9 mouse cellular contexts compared by ENCODE assay signal in genomic region chr19:7484076-7484475, GRCm38 (mm10). TPM values are rescaled to one million over a fixed set of nuclear protein-coding genes. Genes with fewer than 3 reads are reported as not detected.
A peak's percentile ranks its signal among the peaks of the same experiment; 100 is the strongest.
DNase-seq lines count a peak whose midpoint lies in the region; ATAC-seq and TF ChIP-seq lines count a peak whose summit lies in the region.
"Had no signal": no experiment of that assay in that cellular context is flagged by ENCODE, and none has a peak within 500 bp of the region (broad histone marks: within the 10 kb centered on the region; RNA-seq: fewer than 3 reads in every experiment).

No protein-coding gene starts in this region.

- peak overlapping the region; percentile 69 for H3K4me2 ChIP-seq in myocyte (ENCODE audit: low read depth)

- H3K27me3 ChIP-seq in myocyte (ENCODE audit: control insufficient read depth, insufficient read depth, insufficient read length) = no peaks in the 10 kb centered on the region
- H3K27me3 ChIP-seq: Patski had no signal

- ATAC-seq in erythroid progenitor cell, adult 5-6 weeks (replicated peaks; ENCODE audit: low FRiP score, poor library complexity, severe bottlenecking) = no peak

- H3ac ChIP-seq in myocyte (ENCODE audit: control insufficient read depth, insufficient read length) = no peak overlapping the region

- TF ChIP-seq POLR2A in myocyte (IDR thresholded peaks at IDR 0.05; ENCODE audit: insufficient read length, low read depth) = no peak

- peak; percentile 23 to 42 for DNase-seq in cerebellum, postnatal 14 days
- DNase-seq in cerebellum, adult 11 months = no peak
- peak; percentile 14 for DNase-seq in right cerebral cortex, adult 18-20 months
- no peak for DNase-seq in right cerebral cortex, postnatal 14 days
- DNase-seq in layer of hippocampus, adult 9-10 months (ENCODE audit: low spot score) = peak; percentile 43
- no peak for DNase-seq in adrenal gland, postnatal 10 days

- peaks cover 35% of the 10 kb centered on the region for H3K79me2 ChIP-seq in myocyte (ENCODE audit: control insufficient read depth, insufficient read depth)

- H3K4me3 ChIP-seq in myocyte = peak overlapping the region; percentile 86

- no peaks in the 10 kb centered on the region for H3K36me3 ChIP-seq in myocyte (ENCODE audit: control insufficient read depth, insufficient read depth)

TF ChIP-seq in myocyte, 11 proteins besides CTCF, POLR2A, EP300 and RAD21:
- TF ChIP-seq USF1 (IDR thresholded peaks at IDR 0.05; ENCODE audit: low read depth) (no peak), TCF12 (IDR thresholded peaks at IDR 0.05; ENCODE audit: insufficient read depth, poor library complexity, severe bottlenecking) (no peak), REST (IDR thresholded peaks at IDR 0.05; ENCODE audit: insufficient read depth, insufficient read length) (no peak), CEBPB (IDR thresholded peaks at IDR 0.05; ENCODE audit: insufficient read depth, poor library complexity, severe bottlenecking) (no peak), POLR2AphosphoS2 (IDR thresholded peaks at IDR 0.05; ENCODE audit: insufficient read length, low read depth) (no peak), E2F4 (IDR thresholded peaks at IDR 0.05; ENCODE audit: insufficient read depth) (no peak), MAX (IDR thresholded peaks at IDR 0.05; ENCODE audit: low read depth) (no peak), SRF (IDR thresholded peaks at IDR 0.05; ENCODE audit: control insufficient read depth, insufficient read length, low read depth) (no peak), MYOD1 (IDR thresholded peaks at IDR 0.05; ENCODE audit: control insufficient read depth in 1 of 3, insufficient read length in 2 of 3, low read depth in 2 of 3) (no peak), MYOG (IDR thresholded peaks at IDR 0.05; ENCODE audit: control insufficient read depth in 1 of 3, insufficient read depth in 1 of 3, insufficient read length in 2 of 3, low read depth in 2 of 3) (no peak), TCF3 (IDR thresholded peaks at IDR 0.05; ENCODE audit: insufficient read length, low read depth) (no peak)

RNA-seq across cellular contexts. Expression of gene Rtn3, which starts 1.0 kb away (rescaled TPM):
- 65.7 TPM for polyA plus RNA-seq in myocyte (2012; fragmentation: generic; extraction: Trizol)
- 110 and 116 TPM in 2 replicates for total RNA-seq in erythroid progenitor cell, adult 5-6 weeks (2015; ENCODE audit: low replicate concordance)
- total RNA-seq in erythroid progenitor cell, adult 5-6 weeks (2017; ENCODE audit: low replicate concordance) = 55.3 and 60.5 TPM in 2 replicates
- 100 to 1,000 TPM; 128 to 139 TPM for total RNA-seq in adrenal gland, postnatal 10 days (2021)

RNA-seq across cellular contexts. Expression of gene Atl3, which starts 9.8 kb away (rescaled TPM):
- 14.4 TPM for polyA plus RNA-seq in myocyte (2012; fragmentation: generic; extraction: Trizol)
- total RNA-seq in erythroid progenitor cell, adult 5-6 weeks (2015; ENCODE audit: low replicate concordance) = 36.8 and 46.9 TPM in 2 replicates
- 49.4 and 53.0 TPM in 2 replicates for total RNA-seq in erythroid progenitor cell, adult 5-6 weeks (2017; ENCODE audit: low replicate concordance)
- total RNA-seq in adrenal gland, postnatal 10 days (2021) = 100 to 1,000 TPM in 1 of 2 experiments, 10 to 100 TPM in 1; 92.3 to 110 TPM

Comparison
In these comparisons a context has a peak if more than half of its experiments do, and no peak if none do; other contexts are left out.
1. DNase-seq: peak in cerebellum, postnatal 14 days (2 of 2), right cerebral cortex, adult 18-20 months (single experiment) and layer of hippocampus, adult 9-10 months (single experiment); none in cerebellum, adult 11 months (single experiment), right cerebral cortex, postnatal 14 days (single experiment) and adrenal gland, postnatal 10 days (single experiment).